Mouse (Mus musculus) cerebellum, postnatal 36 days (tissue): Measurements from ENCODE around the gene Rgs18.

Experiments
- DNase-seq, 2 experiments: peaks; one replicate each; pipeline ENCODE4 v3.0.0; 2021 to 2022; ENCODE audit warnings: mixed read lengths in 2 of 2

Rgs18 gene

DNA sequence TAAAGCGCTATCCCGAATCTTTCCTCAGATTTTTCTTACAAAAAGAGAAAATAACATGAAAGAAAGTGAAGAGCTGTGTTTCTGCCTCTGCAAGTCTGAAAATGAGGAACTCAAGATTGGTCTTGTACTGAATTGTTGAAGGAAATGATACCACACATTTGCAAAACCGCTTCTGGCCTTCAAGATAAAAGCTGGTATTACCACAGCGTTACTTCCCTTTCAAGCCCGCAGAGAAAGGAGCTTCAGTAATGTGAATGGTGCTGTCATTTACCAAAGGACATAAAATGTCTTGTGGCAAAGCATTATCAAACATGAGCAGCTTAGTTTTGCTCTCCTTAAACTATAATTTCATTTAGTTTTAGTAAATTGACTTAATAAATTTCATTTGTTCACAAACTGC is at the start of gene Rgs18:
Gene Rgs18, minus strand, starts transcription at position 105 of the 400 bp plus-strand sequence.
- no peak for DNase-seq

DNA sequence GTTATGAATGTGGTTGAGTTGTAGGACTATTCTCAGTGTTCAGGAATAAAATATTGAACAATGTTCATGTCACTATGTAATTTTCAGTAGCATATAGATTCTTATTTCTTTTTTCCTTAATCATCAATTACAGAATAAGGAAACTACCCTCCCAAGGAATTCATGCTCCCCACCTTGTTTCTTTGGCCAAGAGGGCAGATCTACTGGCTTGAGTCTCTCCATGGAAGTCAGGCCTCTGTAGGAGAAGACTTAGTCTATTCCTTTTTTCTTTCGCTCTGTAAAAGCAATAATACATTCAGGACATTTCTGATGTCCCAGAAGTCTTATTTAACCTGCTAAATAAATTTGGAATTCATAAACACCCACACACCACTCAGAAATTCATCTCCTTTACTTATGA is 841 bp downstream of the Rgs18 start:
- no peak for DNase-seq

DNA sequence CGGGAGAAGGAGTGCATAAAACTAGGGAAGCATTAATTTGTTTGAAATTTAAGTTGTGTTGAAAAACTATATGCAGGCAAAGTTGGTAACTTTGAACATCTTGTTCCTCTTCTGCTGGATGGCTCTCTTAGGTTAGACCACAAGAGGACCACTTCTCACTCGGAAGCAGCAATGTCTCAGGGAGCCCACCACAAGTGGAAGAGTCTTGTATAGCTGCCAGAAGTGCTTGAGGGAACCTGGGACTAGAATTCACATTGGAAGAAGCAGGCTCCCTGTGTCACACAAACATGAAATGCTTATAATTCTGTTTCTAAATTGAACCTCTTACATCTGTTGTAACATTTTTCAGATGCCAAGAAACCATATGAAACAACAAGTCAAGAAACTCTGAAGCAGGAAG is 9.0 kb downstream of the Rgs18 start:
- no peak for DNase-seq

DNA sequence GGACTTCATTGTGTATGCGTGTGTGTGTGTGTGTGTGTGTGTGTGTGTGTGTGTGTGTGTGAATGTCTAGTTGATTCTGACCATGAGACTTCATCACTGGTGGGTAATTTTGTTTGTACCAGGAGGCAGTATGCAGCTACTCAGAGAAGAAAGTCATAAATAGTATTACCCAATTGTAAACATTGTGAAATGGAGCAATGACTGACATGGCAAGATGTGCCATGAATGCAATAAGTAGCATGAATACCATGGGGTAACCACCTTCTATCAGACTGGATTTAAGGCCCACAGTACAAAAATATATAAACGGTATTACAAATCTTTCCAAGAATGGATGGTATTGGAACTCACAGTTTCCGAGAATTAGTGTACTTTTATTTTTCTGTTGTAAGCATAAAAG is 14.4 kb downstream of the Rgs18 start:
- no peak for DNase-seq

DNA sequence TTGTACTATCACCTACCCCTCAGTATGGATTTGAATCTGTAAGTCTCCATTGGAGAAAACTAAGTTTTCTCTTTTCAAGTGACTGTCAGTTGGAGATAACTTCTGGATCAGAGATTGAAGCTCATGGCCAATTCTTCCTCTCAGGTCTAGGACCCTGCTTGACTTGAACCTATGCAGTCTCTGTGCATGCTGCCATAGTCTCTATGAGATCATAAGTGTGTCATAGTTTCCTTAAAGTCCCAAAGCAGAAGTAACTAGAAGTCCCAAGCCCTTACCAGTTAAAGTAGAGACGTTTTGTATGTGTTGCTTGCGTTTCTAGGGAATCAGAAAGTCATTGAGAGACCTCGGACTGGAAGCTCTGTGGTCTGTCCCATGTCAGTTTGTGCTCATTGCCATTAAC is 24.5 kb downstream of the Rgs18 start:
- no peak for DNase-seq

DNA sequence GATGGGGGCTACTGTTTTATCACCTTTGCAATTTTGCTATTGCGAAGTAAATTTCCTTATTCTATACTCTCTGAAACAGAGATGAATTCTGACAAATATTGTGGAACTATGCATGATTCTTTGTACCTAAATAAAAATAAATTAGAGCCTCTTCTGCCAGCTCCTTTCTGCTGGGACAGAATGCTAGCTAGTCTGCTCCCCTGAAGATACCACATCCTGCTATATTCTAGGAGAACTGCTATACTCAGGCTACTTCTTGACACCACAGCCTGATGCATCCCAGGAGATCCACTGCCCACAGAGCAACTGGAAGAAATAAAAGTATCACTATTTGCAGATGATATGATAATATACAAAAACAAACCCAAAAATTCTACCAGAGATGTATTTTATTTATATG is 29.1 kb downstream of the Rgs18 start:
- no peak for DNase-seq

DNA sequence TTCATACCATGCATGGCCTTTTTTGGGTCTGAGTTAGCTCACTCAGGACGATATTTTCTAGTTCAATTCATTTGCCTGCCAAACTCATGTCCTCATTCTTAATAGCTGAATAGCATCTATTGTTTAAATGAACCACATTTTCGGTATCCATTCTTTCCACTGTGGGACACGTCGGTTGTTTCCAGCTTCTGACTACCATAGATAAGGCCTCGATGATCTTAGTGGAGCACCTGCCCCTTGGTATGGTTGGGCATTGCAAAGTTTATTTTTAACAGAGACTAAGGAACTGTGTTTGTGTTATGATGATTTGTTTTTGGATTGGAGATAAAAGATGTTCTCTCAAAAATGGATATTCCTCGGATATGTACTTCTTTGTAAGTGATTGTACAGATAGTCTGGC is 37.5 kb downstream of the Rgs18 start:
- DNase-seq: no peak

DNA sequence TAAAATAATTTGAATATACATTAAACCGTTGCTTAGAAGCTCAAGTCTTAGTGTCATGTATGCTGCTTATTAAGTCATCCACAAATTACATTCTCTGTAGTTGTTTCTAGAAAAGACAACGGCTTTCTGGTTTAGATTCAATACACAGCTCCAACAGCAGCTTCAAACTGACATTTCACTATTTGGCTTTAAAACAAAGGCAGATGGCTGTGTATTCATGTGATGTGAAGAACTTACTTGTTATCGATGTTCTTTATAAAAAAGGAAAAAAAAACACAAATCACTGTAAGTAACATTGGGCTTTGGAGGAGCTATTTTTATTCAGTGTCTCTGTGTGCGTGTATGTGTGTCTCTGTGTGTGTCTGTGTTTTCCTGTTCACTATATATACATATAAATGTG is 54.5 kb downstream of the Rgs18 start:
- no peak for DNase-seq

DNA sequence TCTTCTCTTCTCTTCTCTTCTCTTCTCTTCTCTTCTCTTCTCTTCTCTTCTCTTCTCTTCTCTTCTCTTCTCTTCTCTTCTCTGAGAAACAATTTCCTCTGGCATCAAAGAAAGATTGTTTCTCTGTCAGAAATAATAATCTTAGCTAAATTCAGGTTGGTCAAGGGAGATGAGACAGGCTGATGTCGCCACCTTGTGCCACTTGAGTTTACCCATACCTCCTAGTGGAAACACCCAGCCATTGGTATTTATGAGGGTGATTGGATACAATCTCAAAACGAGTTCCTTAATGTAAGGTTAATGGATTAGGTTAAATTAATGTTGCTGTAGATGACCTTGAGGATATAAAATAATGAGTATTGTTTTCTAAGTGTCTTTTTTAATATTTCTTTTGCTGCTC is 70.9 kb downstream of the Rgs18 start:
- no peak for DNase-seq
